Comparison of ENCODE assay signal across 14 mouse cellular contexts in the genomic region with DNA sequence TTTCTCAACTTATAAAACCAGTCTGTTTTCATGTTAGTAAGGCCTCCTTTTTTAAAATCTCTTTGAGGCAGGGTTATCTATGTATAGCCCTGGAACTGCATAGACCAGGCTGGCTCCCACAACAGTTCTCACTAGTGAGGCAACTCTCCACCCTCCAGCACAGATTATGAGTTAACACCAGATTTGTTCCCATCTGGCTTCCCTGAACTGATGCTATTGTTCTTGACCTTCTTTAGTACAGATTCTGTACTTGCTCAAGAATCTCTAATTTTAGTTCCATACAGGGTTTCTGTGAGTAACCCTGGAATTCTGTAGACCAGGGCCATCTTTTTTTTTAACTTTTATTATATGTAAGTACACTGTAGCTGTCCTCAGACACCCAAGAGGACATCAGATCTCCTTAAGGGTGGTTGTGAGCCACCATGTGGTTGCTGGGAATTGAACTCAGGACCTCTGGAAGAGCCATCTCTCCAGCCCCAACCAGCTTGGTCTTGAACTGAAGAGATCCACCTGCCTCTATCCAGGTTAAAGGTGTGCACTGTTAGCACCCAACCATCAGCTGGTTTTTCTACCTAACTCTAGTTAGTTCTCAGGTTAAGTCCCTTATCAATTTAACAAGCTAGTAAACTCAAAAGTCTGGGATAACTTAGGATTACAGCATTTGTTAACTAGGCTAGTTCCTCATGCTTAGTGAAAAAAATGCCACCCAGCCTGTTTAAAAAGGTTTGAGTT. TPM values are rescaled to one million over a fixed set of nuclear protein-coding genes. Genes with fewer than 3 reads are reported as not detected.
DNase-seq lines count a peak whose midpoint lies in the region; ATAC-seq and TF ChIP-seq lines count a peak whose summit lies in the region.
"Had no signal": no experiment of that assay in that cellular context is flagged by ENCODE, and none has a peak within 500 bp of the region (broad histone marks: within the 10 kb centered on the region; RNA-seq: fewer than 3 reads in every experiment).

No protein-coding gene starts in this region.

- H3K4me1 ChIP-seq in heart, embryonic 15.5 days (replicated peaks), result peaks cover 11% of the 10 kb centered on the region
- no peaks in the 10 kb centered on the region for H3K4me1 ChIP-seq in embryonic fibroblast, embryonic 13.5 days (ENCODE audit: control insufficient read depth, insufficient read depth, low read length)
- no peaks in the 10 kb centered on the region for H3K4me1 ChIP-seq in intestine, postnatal 0 days (replicated peaks; ENCODE audit: control insufficient read depth, insufficient read depth, low read length)

- intact Hi-C loops in heart, postnatal 10 days (cut with DNase I), result no loop called here

- H3K36me3 ChIP-seq in heart, embryonic 15.5 days, result peaks cover 17% of the 10 kb centered on the region; the same call in 1 of the 2 replicates
- H3K36me3 ChIP-seq in intestine, postnatal 0 days (ENCODE audit: control insufficient read depth, insufficient read depth), result peaks cover 5% of the 10 kb centered on the region

- H3K27ac ChIP-seq in heart, embryonic 15.5 days, result peak overlapping the region; percentile 33; the same call in 1 of the 2 replicates
- H3K27ac ChIP-seq in embryonic fibroblast, embryonic 13.5 days (ENCODE audit: insufficient read depth, low read length), result no peak overlapping the region
- no peak overlapping the region for H3K27ac ChIP-seq in intestine, postnatal 0 days (ENCODE audit: low read depth, low read length)
- H3K27ac ChIP-seq: left cerebral cortex, adult 2 months had no signal

- no peak for ATAC-seq in heart, embryonic 15.5 days (replicated peaks; ENCODE audit: insufficient number of reproducible peaks, insufficient read depth, low FRiP score, low read depth)
- no peak for ATAC-seq in intestine, postnatal 0 days
- ATAC-seq in cerebellum, adult (ENCODE audit: insufficient number of reproducible peaks, low FRiP score, low TSS enrichment), result no peak

- H3K9ac ChIP-seq in heart, embryonic 15.5 days, result no peak overlapping the region
- no peak overlapping the region for H3K9ac ChIP-seq in intestine, postnatal 0 days (ENCODE audit: low read depth, low read length)

- no peaks in the 10 kb centered on the region for H3K27me3 ChIP-seq in heart, embryonic 15.5 days
- no peaks in the 10 kb centered on the region for H3K27me3 ChIP-seq in intestine, postnatal 0 days (replicated peaks; ENCODE audit: control insufficient read depth, insufficient read depth, low read length)
- H3K27me3 ChIP-seq: megakaryocyte, embryonic 14.5 days had no signal

- no peak for DNase-seq in heart, postnatal 10 days
- DNase-seq in retina, postnatal 1 day, result peak; percentile 24
- DNase-seq in retina, embryonic 14.5 days (ENCODE audit: low spot score), result no peak
- DNase-seq in telencephalon, adult 2 months (ENCODE audit: low read depth, low spot score), result peak; percentile 6
- DNase-seq: adrenal gland, adult 2 months; cerebellum, adult 18-20 months; gastrocnemius, postnatal 25 days; kidney, postnatal 14 days had no signal

- no peak for TF ChIP-seq CTCF in embryonic fibroblast, embryonic 13.5 days (IDR thresholded peaks at IDR 0.05; ENCODE audit: borderline replicate concordance, insufficient read depth, low read length)
- no peak for TF ChIP-seq CTCF in intestine, postnatal 0 days (IDR thresholded peaks at IDR 0.05; ENCODE audit: low read depth)

- H3K9me3 ChIP-seq in heart, embryonic 15.5 days (replicated peaks), result no peaks in the 10 kb centered on the region
- no peaks in the 10 kb centered on the region for H3K9me3 ChIP-seq in intestine, postnatal 0 days (ENCODE audit: control insufficient read depth)
- H3K9me3 ChIP-seq: megakaryocyte, embryonic 14.5 days had no signal

- H3K4me2 ChIP-seq in heart, embryonic 15.5 days, result no peak overlapping the region
- no peak overlapping the region for H3K4me2 ChIP-seq in intestine, postnatal 0 days (replicated peaks; ENCODE audit: low read depth)

- H3K4me3 ChIP-seq in heart, embryonic 15.5 days, result no peak overlapping the region
- no peak overlapping the region for H3K4me3 ChIP-seq in embryonic fibroblast, embryonic 13.5 days (ENCODE audit: insufficient read depth, low read length)
- H3K4me3 ChIP-seq in intestine, postnatal 0 days (ENCODE audit: low read depth, low read length), result no peak overlapping the region
- H3K4me3 ChIP-seq: left cerebral cortex, adult 2 months; megakaryocyte, embryonic 14.5 days had no signal

- peak; percentile 46 for TF ChIP-seq POLR2A in embryonic fibroblast, embryonic 13.5 days (IDR thresholded peaks at IDR 0.05; ENCODE audit: low read depth, low read length)

RNA-seq across cellular contexts. Expression of gene Zfp949, which starts 28.3 kb away (rescaled TPM):
- 7.6 and 9.0 TPM in 2 replicates for polyA plus RNA-seq in heart, embryonic 15.5 days (2015; fragmentation: Nextera tagmentation; extraction: Ambion mirVana)
- 1 to 10 TPM; 7.1 to 7.2 TPM for total RNA-seq in heart, postnatal 10 days (2021)
- polyA plus RNA-seq in embryonic fibroblast, embryonic 13.5 days (2011; ENCODE audit: insufficient read length, low read depth, missing spikeins), result 5.3 and 8.8 TPM in 2 replicates
- polyA plus RNA-seq in intestine, postnatal 0 days (2015; fragmentation: Nextera tagmentation; extraction: Ambion mirVana), result 3.6 and 4.7 TPM in 2 replicates

RNA-seq across cellular contexts. Expression of gene Syncrip, which starts 37.2 kb away (rescaled TPM):
- 51.5 and 52.1 TPM in 2 replicates for polyA plus RNA-seq in heart, embryonic 15.5 days (2015; fragmentation: Nextera tagmentation; extraction: Ambion mirVana)
- 10 to 100 TPM; 79.1 to 80.1 TPM for total RNA-seq in heart, postnatal 10 days (2021)
- polyA plus RNA-seq in embryonic fibroblast, embryonic 13.5 days (2011; ENCODE audit: insufficient read length, low read depth, missing spikeins), result 240 and 252 TPM in 2 replicates
- 34.1 and 37.5 TPM in 2 replicates for polyA plus RNA-seq in intestine, postnatal 0 days (2015; fragmentation: Nextera tagmentation; extraction: Ambion mirVana)

Comparison
In these comparisons a context has a peak if more than half of its experiments do, and no peak if none do; other contexts are left out.
1. DNase-seq: peak in retina, postnatal 1 day (single experiment) and telencephalon, adult 2 months (single experiment); none in heart, postnatal 10 days (0 of 2) and retina, embryonic 14.5 days (single experiment).